Mouse (Mus musculus): ENCODE results near the gene Arl6ip1.
A peak's percentile ranks its signal among the peaks of the same experiment; 100 is the strongest.
"Not testable (repeated sequence)": the region's sequence is repeated elsewhere in the genome, so short reads cannot be mapped to it uniquely, and the experiment has no call there.

The Arl6ip1 gene

DNA sequence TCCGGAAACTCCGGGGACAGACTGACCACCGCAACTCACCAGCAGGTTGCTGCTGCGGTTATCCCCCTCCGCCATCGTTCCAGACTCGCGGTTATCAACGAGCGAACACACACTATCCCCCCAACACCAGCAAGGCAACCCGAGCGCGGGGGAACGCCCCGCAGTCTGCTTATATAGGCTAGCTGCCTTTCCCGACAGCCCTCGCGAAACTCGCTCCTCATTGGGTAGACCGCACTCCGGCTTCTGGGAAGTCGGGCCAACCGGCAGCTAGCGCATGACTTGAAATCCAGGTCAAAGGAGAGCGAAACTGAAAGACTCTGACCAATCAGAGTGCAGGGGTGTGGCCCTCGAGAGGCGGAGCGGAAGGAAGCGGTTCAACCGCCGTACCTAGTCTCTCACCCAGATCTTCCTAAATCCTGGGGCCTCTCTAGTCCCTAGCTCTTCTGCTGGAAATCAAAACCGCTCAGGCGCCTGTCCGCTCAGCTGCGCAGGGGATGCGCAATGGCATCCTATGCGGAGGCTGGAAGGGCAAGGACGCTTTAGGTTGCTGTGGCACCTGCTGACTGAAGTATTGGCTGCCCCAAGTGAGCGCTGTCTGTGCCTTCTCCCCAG, at the start of gene Arl6ip1:
Gene Arl6ip1 (minus strand): TSS at position 233 of the 612 bp plus-strand sequence.
- DNase-seq = peak; percentile 91

GRCm38 (mm10) chr7:118175821-118176355, 46.4 kb upstream of the Arl6ip1 start:
- DNase-seq = no peak

DNA sequence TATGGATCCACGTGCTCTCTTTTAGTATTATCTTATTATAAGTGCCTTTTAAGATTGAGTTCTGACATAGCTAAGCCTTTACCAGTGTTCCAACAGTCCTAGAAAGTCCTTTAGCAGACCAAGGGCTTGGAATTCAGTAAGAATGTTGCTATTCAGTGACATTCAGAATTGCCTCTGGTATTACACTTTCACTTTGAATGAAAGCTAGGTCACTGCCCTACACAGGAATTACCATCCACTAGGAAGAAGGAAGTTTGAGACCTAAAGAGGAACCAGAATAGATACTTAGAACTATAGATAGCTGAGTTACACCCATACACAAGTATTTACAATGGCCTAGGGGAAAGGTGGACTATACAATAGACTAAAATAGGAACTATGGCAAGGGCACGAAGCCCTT, 40.7 kb upstream of the Arl6ip1 start:
- not testable (repeated sequence) for DNase-seq

DNA sequence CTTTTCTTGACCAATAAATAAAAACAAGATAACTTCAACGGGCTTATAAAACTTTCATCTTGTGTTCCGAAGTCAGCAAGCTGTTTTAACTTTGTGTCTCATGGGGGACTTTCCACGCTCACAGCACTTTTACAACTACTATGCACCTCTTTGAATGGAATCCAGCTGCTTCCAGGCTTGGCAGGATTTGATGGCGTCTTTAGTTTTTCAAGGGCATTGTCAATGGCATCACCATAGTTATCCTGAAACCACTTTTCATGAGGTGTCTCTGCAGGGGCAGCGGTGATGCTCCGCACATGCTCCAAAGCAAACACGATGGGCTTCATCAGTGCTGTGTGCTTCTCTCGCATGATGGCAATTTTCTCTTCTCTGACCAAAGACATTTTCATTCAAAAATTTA, 33.5 kb upstream of the Arl6ip1 start:
- no peak for DNase-seq

GRCm38 (mm10) chr7:118160121-118160520, 30.7 kb upstream of the Arl6ip1 start:
- no peak for DNase-seq

DNA sequence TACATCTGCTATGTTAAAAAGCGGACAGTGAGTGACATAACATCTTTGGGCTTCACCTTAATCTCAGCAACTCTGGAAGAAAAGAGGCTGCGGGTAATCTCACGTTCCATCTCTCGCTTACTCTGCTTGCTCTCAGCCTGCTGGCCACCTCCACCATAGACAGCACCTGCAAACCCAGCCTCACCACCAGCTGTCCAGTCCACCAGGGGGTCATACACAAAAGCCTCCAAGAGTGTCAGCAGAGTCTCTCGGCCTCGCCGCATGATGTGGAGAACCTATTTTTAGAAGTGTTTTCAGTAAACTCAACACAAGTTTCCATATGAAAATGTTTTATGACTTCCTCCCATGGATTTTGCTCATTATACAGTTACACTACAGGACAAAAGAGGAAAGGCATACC, 27.0 kb upstream of the Arl6ip1 start:
- peak; percentile 13 for DNase-seq

GRCm38 (mm10) chr7:118154150-118154549, 24.7 kb upstream of the Arl6ip1 start:
- DNase-seq = no peak

- no peak for DNase-seq
Measured at GRCm38 (mm10) chr7:118143602-118144001, 14.1 kb upstream of the Arl6ip1 start.

DNA sequence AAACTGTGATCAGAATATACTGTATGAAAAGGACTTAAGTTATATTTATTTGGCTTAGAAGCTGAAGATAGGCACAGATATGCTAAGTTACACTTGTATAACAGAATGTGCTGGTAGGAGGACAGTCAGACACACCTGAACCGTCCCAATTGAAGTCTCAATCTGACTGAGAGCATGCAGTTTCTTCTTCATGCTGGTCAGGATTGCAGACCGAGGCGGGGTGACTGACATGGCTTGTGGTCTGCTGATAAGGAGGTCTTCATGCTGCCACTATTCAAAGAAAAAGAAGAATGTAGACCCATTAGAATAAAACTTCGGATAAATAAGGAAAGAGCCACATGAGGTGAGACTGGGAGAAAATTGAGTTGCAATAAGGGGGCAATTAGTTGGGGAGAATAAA, 13.7 kb upstream of the Arl6ip1 start:
- no peak for DNase-seq

- no peak for DNase-seq
Measured at GRCm38 (mm10) chr7:118141271-118141670, 11.8 kb upstream of the Arl6ip1 start.

DNA sequence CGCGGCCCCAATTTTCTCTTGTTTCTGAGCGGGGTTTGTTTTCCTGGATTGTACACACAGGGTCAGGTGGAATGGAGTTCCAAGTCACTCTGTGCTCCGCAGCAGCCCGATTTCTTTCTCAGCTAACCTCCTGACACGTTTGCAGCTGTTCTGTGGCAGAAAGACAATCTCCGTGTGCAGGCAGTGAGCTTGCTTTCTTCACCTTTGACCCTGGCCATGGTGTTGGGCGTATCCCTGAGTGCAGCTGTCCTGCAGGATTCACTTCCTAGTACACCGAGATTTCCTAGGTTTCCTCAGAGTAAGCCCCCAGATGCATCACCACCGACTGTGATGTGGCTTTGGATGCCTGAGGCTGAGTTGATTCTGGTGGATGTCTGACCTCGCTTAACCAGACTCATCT, 5.7 kb upstream of the Arl6ip1 start:
- no peak for DNase-seq

DNA sequence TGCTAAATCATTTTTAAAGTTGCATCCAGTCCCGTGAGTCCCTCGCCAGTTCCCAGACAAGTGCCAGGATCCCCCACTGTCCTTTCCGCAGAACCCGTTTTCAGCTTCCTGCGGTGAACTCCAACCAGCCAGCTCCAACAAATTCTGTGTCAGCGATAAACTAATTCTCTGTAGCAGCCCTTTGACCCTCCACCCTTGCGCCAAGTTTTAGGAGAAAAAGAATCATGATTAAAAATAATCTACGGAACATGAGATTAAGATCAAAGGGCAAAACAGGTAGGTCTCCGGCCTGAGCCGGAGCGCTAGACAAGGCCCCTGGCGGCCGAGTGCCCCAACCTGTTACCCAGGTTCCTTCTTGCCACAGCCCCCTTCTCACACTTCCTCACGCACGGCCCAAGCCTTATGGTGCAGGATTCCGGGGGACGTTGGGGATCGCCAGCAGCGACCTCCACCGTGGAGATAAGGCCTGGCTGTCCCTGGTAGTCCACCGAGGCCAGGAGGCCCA, 485 bp downstream of the Arl6ip1 start:
- DNase-seq = peak; percentile 22

DNA sequence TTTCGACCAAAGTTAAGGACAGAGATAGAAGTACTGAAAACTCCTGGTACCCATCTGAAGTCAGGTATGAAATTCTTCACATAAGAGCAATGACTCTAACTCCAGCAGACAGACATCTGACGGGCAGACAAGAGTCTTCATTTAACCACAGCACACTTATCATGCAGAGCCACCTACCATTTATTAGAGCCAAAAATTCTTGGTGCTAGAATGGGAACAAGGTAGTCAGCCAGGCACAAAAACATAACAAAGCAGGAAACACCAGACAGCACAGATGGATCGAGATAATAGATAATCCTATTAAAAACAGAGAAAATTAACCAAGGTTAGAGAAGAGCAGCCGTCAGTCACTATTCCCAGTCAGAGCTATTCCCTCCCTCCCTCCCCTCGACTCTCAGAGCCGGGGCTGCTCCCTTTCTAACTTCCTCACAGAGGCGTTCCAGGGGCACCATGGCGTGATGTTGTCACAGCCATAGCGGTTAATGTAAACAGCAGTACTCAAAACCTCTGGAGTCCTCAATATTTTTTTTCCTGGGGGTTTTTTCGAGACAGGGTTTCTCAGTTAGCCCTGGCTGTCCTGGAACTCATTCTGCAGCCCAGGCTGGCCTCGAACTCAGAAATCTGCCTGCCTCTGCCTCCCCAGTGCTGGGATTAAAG, 3.1 kb downstream of the Arl6ip1 start:
- no peak for DNase-seq

GRCm38 (mm10) chr7:118125736-118126135, 3.7 kb downstream of the Arl6ip1 start:
- no peak for DNase-seq

DNA sequence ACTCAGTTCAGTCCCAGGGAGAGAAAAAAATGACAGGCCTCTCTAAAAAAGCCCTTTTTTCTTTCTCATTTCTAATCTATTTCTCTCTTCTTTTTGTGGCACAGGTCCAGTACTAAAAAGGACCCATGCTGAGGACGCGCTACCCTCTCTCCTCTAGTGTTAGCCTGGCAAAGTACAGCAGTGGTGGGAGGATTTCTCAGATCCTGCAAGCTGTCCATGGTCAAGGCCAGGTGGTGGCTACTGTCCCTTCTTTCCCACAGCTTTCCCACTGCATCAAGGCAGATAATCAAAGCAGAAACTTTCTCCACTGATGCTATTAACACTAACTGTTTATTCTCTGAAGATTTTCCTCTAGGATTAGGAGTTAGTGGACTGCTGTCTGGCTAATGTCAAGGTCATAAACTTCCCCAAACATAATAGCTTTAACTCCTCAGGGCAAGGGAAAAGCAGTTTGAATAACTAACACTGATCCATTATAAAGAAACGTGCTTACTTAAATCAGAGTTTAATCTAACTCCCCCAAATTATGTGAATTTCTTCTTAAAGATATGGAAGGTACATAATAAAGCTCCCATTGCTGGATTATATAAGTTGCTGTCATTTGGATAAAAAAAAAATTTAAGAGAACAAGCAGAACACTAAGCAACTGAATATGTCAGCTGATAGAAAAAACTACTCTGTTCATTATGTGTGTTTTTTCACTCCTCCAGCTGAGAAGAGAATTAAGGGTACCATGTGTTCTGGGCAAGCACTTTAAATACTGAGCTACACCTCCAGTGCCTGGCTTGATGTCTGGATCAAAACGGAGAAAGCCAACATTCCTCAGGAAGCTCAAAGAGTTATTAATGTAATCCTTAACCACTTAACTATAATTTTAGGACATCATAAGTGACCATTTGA, 5.7 kb downstream of the Arl6ip1 start:
- no peak for DNase-seq

- DNase-seq = no peak
Measured at GRCm38 (mm10) chr7:118122235-118122634, 7.2 kb downstream of the Arl6ip1 start.

DNA sequence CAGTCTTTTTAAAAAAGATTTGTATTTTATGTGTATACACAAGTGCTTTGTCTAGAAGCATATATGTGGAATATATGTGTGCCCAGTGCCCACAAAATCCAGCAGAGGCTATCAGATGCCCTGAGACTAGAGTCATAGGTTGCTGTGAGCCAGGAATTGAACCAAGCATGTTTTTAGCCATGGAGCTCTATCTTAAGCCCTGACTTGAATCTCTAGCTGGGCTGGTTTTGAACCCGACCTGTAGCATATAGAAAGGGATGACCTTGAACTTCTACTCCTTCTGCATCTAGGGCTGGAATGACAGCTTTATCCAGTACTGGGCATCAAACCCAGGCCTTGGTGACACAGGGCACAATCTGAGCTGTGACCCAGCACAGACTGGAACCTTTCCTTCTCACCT, 8.8 kb downstream of the Arl6ip1 start:
- DNase-seq = no peak

DNA sequence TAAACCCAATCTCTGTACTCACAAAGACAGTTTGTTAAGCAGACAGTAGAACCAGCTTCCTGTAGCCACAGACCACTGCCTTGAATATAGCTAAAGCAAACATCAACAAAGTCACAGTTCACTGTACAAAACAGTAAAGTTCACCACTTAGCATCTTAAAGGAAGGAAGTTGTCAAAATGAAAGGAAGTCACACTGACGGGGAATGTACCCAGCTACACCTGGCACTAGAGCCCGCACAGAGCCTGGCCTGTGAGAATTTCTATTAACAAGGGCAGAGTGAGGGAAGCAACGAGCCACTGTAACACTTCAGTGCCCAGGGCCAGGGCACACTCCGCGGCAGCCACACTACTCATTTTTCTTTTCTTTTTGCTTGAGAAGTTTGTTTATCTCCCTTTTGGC, 9.5 kb downstream of the Arl6ip1 start:
- no peak for DNase-seq

GRCm38 (mm10) chr7:118119142-118119541, 10.3 kb downstream of the Arl6ip1 start:
- DNase-seq = no peak

DNA sequence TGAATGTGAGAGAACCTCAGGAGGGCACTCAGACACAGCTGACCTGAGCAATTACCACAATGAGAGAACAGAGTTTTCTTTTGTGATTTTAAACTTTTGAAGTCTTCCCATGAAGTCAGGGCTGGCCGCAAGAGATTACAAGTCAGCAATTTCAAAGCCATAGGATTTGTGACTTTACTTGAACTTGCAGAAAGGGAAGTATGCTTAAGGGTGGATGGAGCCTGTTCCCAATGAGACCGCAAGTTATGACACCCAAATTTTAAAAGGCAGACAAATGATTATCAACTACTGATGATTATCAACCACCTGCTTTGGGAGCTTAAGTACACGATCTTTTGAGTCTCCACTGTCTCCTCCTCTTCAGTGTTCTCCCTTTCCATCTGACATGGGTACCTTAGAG, 11.0 kb downstream of the Arl6ip1 start:
- DNase-seq = no peak

DNA sequence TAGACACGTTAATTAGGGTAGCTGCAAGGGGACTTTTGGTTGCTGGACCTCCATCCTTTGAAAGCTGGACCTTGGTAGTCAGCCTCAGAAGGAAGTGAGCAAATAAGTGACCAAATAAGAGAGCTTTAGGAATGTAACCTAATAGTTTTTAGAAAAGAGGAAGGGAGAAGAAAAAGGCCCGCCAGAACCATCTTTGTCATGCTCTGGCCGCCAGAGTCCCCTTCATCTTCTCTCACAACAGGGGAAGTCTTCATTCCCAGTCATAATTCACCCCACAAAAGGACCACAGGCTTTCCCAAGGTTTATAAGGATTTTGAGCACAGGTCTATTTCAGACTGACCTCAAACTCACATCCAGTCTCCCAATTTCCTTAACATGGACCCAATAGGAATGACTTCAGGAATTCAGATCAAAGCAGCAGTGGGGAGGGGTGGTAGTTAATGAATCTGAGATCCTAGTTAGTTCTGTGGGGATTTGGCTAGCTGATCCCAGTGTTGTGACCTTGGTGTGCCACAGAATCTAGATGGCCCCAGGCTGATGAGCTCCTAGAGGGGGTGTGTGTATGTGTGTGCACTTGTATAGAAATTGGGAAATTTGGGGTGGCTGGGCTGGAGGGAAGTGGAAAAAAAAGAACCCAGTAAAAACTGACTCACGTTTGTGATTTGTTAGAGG, 11.8 kb downstream of the Arl6ip1 start:
- no peak for DNase-seq

DNA sequence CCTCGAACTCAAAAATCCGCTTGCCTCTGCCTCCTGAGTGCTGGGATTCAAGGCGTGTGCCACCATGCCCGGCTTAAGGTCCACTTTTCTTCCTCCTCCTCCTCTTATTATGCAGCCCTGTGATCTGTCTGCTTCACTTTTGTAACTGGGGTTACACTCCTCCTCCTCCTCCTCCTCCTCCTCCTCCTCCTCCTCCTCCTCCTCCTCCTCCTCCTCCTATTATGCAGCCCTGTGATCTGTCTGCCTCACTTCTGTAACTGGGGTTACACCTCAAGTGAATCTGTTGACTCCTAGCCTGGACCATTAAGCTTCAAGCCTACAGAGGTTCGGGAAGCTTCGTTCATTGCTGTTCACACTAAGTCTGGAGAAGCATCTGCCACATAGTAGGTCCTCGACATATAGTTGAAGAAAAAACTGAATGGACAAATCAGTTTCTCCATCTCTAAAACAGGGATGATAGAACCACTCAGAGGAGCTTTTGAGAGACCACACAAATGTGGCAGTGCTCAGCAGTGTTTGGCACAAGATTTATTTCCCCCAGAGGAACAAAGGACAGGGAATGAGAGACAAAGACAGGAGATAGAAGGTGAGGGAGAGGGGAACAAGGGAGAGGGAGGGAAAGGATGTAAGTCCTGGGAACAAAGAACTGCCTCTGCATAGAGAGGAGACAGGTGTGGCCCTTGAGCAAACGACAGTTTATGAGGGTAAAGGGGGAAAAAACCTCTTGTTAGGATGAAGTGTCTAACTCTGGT, 12.5 kb downstream of the Arl6ip1 start:
- no peak for DNase-seq

Measured in cerebellum, adult 11 months (tissue).